Mouse (Mus musculus) stomach, embryonic 14.5 days (tissue): ENCODE data around the gene Crip2. TPM values are rescaled to one million over a fixed set of nuclear protein-coding genes. Genes with fewer than 3 reads are reported as not detected.

Source experiments
- ATAC-seq: fragments of 200-750 bp; cut with Nextera tagmentation; 2 replicates; pipeline ENCODE4 v1.8.0; 2017; ENCODE audit warnings: low read depth, moderate TSS enrichment; ENCODE audit not compliant: insufficient number of reproducible peaks, insufficient read depth, low FRiP score
- H3K27ac ChIP-seq: fragments of 300-500 bp; sonication (generic); 2 replicates; pipeline ENCODE4 v1.5.1; 2014; ENCODE audit warnings: mild to moderate bottlenecking, low read length, moderate library complexity, mixed read lengths
- H3K27me3 ChIP-seq: fragments of 300-500 bp; sonication (generic); 2 replicates; pipeline ENCODE4 v1.6.1; 2014; ENCODE audit warnings: low read length, control low read depth, mixed read lengths; ENCODE audit not compliant: control insufficient read depth, insufficient read depth
- H3K36me3 ChIP-seq: fragments of 300-500 bp; sonication (generic); 2 replicates; pipeline ENCODE4 v1.6.1; 2014; ENCODE audit warnings: mild to moderate bottlenecking, control low read depth, low read length, moderate library complexity, mixed read lengths; ENCODE audit not compliant: control insufficient read depth, insufficient read depth
- H3K4me1 ChIP-seq: fragments of 300-500 bp; sonication (generic); 2 replicates; pipeline ENCODE4 v1.6.1; 2014; ENCODE audit warnings: low read length, control low read depth, mixed read lengths; ENCODE audit not compliant: control insufficient read depth, insufficient read depth
- H3K4me2 ChIP-seq: fragments of 300-500 bp; sonication (generic); replicated peaks from 2 replicates; pipeline ENCODE4 v1.6.1; 2014; ENCODE audit warnings: low read depth, low read length, control low read depth
- H3K4me3 ChIP-seq: fragments of 300-500 bp; sonication (generic); 2 replicates; pipeline ENCODE4 v1.5.1; 2014; ENCODE audit warnings: low read depth, low read length, control low read depth
- H3K9ac ChIP-seq: fragments of 300-500 bp; sonication (generic); replicated peaks from 2 replicates; pipeline ENCODE4 v1.6.1; 2014; ENCODE audit warnings: low read depth, mild to moderate bottlenecking, control low read depth, low read length, moderate library complexity, mixed read lengths
- H3K9me3 ChIP-seq: fragments of 300-500 bp; sonication (generic); 2 replicates; pipeline ENCODE4 v1.6.1; 2016; ENCODE audit warnings: low read depth, low read length, control low read depth; ENCODE audit not compliant: control insufficient read depth
- WGBS: fragments of 180-500 bp; shearing (Covaris S2); extraction: QIAGEN DNeasy Blood & Tissue Kit; methylation state at CpG from one replicate; pipeline ENCODE4 v1.1.7; 2014; 5-methylcytosine and 5-hydroxymethylcytosine counted together
- polyA plus RNA-seq: library from polyadenylated mRNA; unstranded; fragments of >200 nt; fragmentation: Nextera tagmentation; extraction: Ambion mirVana; gene quantifications from 2 replicates; pipeline ENCODE4 v1.2.1, GENCODE M21; 2014

The Crip2 gene
- polyA plus RNA-seq, 1 experiment from 2014 or later = 124 TPM

GRCm38 (mm10) chr12:113153971-113154370 is 13.9 kb downstream of the Crip2 start:
- WGBS = 90% methylated on average over 7 of the region's 7 CpGs
- H3K27ac ChIP-seq = no peak overlapping the region
- no peaks in the 10 kb centered on the region for H3K9me3 ChIP-seq
- no peaks in the 10 kb centered on the region for H3K36me3 ChIP-seq
- H3K4me2 ChIP-seq = no peak overlapping the region
- ATAC-seq = no peak
- H3K4me1 ChIP-seq = peaks cover 13% of the 10 kb centered on the region
- H3K9ac ChIP-seq = no peak overlapping the region
- H3K4me3 ChIP-seq = no peak overlapping the region
- 0 out of 2 replicates have a peak, but pooled peaks cover 3% of the 10 kb centered on the region for H3K27me3 ChIP-seq

GRCm38 (mm10) chr12:113154747-113155075 is 14.7 kb downstream of the Crip2 start:
- Histone ChIP-seq H3K9me3 (no peaks in the 10 kb centered on the region), H3K4me1 (peaks cover 13% of the 10 kb centered on the region), H3K9ac (no peak overlapping the region), H3K36me3 (no peaks in the 10 kb centered on the region), H3K27ac (peak overlapping the region; percentile 80; the same call in 1 of the 2 replicates), H3K4me2 (peak overlapping the region; percentile 87), H3K27me3 (0 out of 2 replicates have a peak, but pooled peaks cover 3% of the 10 kb centered on the region), H3K4me3 (peak overlapping the region; percentile 34; the same call in 1 of the 2 replicates)
- 77% methylated on average over 6 of the region's 6 CpGs for WGBS
- no peak for ATAC-seq

- H3K36me3 ChIP-seq = no peaks in the 10 kb centered on the region; the same call in 1 of the 2 replicates
- H3K9me3 ChIP-seq = no peaks in the 10 kb centered on the region
- H3K4me2 ChIP-seq = peak overlapping the region; percentile 87
- 0 out of 2 replicates have a peak, but pooled peaks cover 3% of the 10 kb centered on the region for H3K27me3 ChIP-seq
- H3K4me1 ChIP-seq = peaks cover 13% of the 10 kb centered on the region
- H3K9ac ChIP-seq = peak overlapping the region; percentile 43
- peak overlapping the region; percentile 34 for H3K4me3 ChIP-seq
- WGBS = 4% methylated on average over 32 of the region's 32 CpGs
- peak overlapping the region; percentile 80; the same call in 1 of the 2 replicates for H3K27ac ChIP-seq
- ATAC-seq = no peak
These were observed 15.2 kb downstream of the Crip2 start for GRCm38 (mm10) chr12:113155076-113155771.

- H3K9me3 ChIP-seq = no peaks in the 10 kb centered on the region
- under 1% methylated on average over 46 of the region's 46 CpGs for WGBS
- H3K4me3 ChIP-seq = peak within 1 kb of the TSS; percentile 50
- no peaks in the 10 kb centered on the region; the same call in 1 of the 2 replicates for H3K36me3 ChIP-seq
- H3K27ac ChIP-seq = peak within 1 kb of the TSS; percentile 80
- H3K4me2 ChIP-seq = peak within 1 kb of the TSS; percentile 87
- H3K9ac ChIP-seq = peak within 1 kb of the TSS; percentile 43
- peak; percentile 94 for ATAC-seq
- 0 out of 2 replicates have a peak, but pooled peaks cover under 1% of the 10 kb centered on the region for H3K27me3 ChIP-seq
- H3K4me1 ChIP-seq = peaks cover 13% of the 10 kb centered on the region
These were observed 16.0 kb downstream of the Crip2 start, which contains the start of gene Tedc1 for GRCm38 (mm10) chr12:113155887-113156539. Gene Tedc1, plus strand, starts transcription at chr12:113156421.

GRCm38 (mm10) chr12:113156540-113156929 is 16.5 kb downstream of the Crip2 start:
- ATAC-seq = no peak; the same call in 1 of the 2 replicates
- peaks cover 9% of the 10 kb centered on the region for H3K4me1 ChIP-seq
- no peaks in the 10 kb centered on the region; the same call in 1 of the 2 replicates for H3K36me3 ChIP-seq
- peak overlapping the region; percentile 18; the same call in 1 of the 2 replicates for H3K9ac ChIP-seq
- H3K27me3 ChIP-seq = no peaks in the 10 kb centered on the region
- peak overlapping the region; percentile 50 for H3K4me3 ChIP-seq
- WGBS = under 1% methylated on average over 23 of the region's 23 CpGs
- no peaks in the 10 kb centered on the region for H3K9me3 ChIP-seq
- peak overlapping the region; percentile 52 for H3K4me2 ChIP-seq
- H3K27ac ChIP-seq = peak overlapping the region; percentile 75; the same call in 1 of the 2 replicates

GRCm38 (mm10) chr12:113157002-113157401 is 17.0 kb downstream of the Crip2 start:
- no peak for ATAC-seq
- Histone ChIP-seq H3K27me3 (no peaks in the 10 kb centered on the region), H3K4me3 (peak overlapping the region; percentile 50), H3K9ac (peak overlapping the region; percentile 18; the same call in 1 of the 2 replicates), H3K4me2 (peak overlapping the region; percentile 52), H3K36me3 (no peaks in the 10 kb centered on the region; the same call in 1 of the 2 replicates), H3K27ac (peak overlapping the region; percentile 39), H3K9me3 (no peaks in the 10 kb centered on the region), H3K4me1 (peaks cover 4% of the 10 kb centered on the region)
- 38% methylated on average over 8 of the region's 8 CpGs for WGBS

GRCm38 (mm10) chr12:113157521-113157920 is 17.5 kb downstream of the Crip2 start:
- Histone ChIP-seq H3K4me3 (peak overlapping the region; percentile 50; the same call in 1 of the 2 replicates), H3K4me1 (no peaks in the 10 kb centered on the region; the same call in 1 of the 2 replicates), H3K36me3 (no peaks in the 10 kb centered on the region; the same call in 1 of the 2 replicates), H3K9ac (no peak overlapping the region), H3K9me3 (no peaks in the 10 kb centered on the region), H3K27me3 (no peaks in the 10 kb centered on the region), H3K4me2 (peak overlapping the region; percentile 52), H3K27ac (no peak overlapping the region)
- no peak for ATAC-seq
- 87% methylated on average over 8 of the region's 8 CpGs for WGBS

GRCm38 (mm10) chr12:113157971-113158370 is 17.9 kb downstream of the Crip2 start:
- Histone ChIP-seq H3K36me3 (peaks cover 2% of the 10 kb centered on the region; the same call in 1 of the 2 replicates), H3K4me2 (no peak overlapping the region), H3K4me3 (no peak overlapping the region), H3K9ac (no peak overlapping the region), H3K27ac (no peak overlapping the region), H3K9me3 (no peaks in the 10 kb centered on the region), H3K27me3 (no peaks in the 10 kb centered on the region), H3K4me1 (no peaks in the 10 kb centered on the region)
- no peak for ATAC-seq
- WGBS = 92% methylated on average over 8 of the region's 8 CpGs
